Mouse (Mus musculus): Measurements from ENCODE around the gene Peli2. TPM values are rescaled to one million over a fixed set of nuclear protein-coding genes. Genes with fewer than 3 reads are reported as not detected.

The Peli2 gene
- polyA plus RNA-seq, 1 experiment from 2014 or later, result 8.1 TPM

DNA sequence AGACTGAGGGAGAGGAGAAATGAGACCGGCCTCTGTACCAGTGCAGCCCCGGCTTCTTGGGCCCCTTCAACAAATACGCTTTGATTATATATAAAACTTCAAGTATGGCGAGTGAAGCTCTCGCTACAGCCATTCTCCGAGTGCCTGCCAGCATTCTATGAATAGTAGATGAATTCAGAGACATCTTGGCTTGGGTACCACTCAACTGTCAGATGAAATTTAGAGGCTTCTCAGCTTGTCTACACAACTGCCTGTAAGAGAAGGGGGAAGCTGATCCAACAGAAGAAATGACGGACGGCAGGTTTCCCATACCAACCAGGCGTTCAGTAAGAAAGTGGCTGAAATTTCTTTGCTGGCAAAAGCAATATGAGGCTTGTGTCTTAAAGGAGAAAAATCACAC, 126.3 kb downstream of the Peli2 start:
- Histone ChIP-seq H3K4me3 (no peak overlapping the region), H3K9ac (no peak overlapping the region), H3K27me3 (no peaks in the 10 kb centered on the region), H3K4me2 (no peak overlapping the region), H3K9me3 (no peaks in the 10 kb centered on the region), H3K4me1 (peaks cover 3% of the 10 kb centered on the region), H3K27ac (no peak overlapping the region), H3K36me3 (no peaks in the 10 kb centered on the region)
- WGBS, result 87% methylated on average over 9 of the region's 9 CpGs
- ATAC-seq (ENCODE audit: insufficient number of reproducible peaks, low FRiP score, low TSS enrichment, low read depth), result no peak

DNA sequence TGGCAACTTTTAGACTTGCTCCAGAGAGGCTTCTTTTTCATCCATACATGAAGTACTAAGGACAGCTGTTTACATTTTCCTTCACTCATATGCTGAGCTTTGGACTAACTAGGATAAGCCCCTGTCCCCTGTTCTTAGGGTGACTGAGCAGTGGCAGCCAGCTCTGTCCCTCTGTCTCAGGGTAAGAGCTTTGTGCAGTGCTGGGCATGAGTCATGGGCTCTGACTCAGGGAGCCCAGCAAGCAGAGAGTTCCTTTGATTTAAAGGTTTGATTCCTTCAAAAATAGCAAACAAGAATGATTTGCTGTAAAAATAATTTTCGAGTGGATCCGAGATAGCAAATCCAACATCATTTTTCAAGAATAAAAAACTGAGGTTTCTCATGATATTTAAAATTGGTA, 128.8 kb downstream of the Peli2 start:
- Histone ChIP-seq H3K27me3 (no peaks in the 10 kb centered on the region), H3K4me2 (no peak overlapping the region), H3K27ac (no peak overlapping the region), H3K4me3 (no peak overlapping the region), H3K9ac (no peak overlapping the region), H3K36me3 (peaks cover 9% of the 10 kb centered on the region; the same call in 1 of the 2 replicates), H3K4me1 (peaks cover 3% of the 10 kb centered on the region), H3K9me3 (no peaks in the 10 kb centered on the region)
- ATAC-seq (ENCODE audit: insufficient number of reproducible peaks, low FRiP score, low TSS enrichment, low read depth), result no peak
- 89% methylated on average over 2 of the region's 2 CpGs for WGBS

DNA sequence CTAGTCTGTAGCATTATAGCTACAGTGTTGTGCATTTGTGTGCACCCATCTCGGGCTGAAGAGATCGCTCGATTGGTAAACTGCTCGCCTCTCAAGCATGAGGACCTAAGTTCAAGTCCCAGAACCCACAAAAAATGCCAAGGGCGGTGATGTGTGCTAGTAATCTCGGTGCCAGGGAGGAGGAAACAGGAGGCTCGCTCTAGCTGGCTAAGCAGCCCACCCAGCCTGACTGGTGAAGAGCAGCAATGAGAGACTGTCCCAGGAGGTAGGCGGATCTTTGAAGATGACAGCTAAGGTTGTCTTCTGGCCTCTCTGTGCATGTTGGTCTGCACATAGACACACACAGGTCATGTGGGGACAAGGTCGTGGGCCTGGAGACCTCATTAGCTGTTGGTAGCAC, 129.3 kb downstream of the Peli2 start:
- no peak overlapping the region for H3K4me3 ChIP-seq
- no peak overlapping the region for H3K4me2 ChIP-seq
- ATAC-seq (ENCODE audit: insufficient number of reproducible peaks, low FRiP score, low TSS enrichment, low read depth), result no peak
- no peak overlapping the region for H3K9ac ChIP-seq
- no peak overlapping the region for H3K27ac ChIP-seq
- H3K36me3 ChIP-seq, result peaks cover 9% of the 10 kb centered on the region; the same call in 1 of the 2 replicates
- H3K9me3 ChIP-seq, result no peaks in the 10 kb centered on the region
- no peaks in the 10 kb centered on the region for H3K27me3 ChIP-seq
- peaks cover 3% of the 10 kb centered on the region for H3K4me1 ChIP-seq
- WGBS, result 90% methylated on average over 9 of the region's 9 CpGs

DNA sequence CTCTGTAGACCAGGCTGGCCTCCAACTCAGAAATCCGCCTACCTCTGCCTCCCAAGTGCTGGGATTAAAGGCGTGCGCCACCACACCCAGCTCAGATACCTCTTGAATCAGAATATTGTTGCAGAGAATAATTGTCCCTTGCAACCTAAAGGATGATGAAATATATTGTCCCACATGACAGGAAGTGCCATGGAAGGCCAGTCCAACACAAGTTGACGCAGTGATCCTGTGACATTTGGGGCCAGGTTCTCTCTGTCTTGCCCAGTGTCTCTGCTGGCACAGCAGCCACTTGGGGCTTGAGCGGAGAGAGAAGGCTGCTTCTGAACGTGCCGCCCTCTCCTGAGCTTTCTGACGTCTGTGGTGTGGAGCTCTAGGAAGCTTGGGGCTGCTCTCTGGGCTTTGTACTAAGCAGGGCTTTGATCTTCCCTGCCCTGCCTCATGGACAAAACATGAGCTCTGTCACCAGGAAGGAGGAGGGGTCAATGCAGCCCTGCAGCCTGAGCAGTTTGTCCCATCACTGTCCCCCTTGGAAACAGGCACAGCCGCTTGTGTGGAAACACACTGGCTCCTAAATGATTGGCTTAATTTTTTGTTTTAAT, 130.9 kb downstream of the Peli2 start:
- no peak overlapping the region for H3K9ac ChIP-seq
- H3K4me2 ChIP-seq, result no peak overlapping the region
- peaks cover under 1% of the 10 kb centered on the region; the same call in 1 of the 2 replicates for H3K4me1 ChIP-seq
- 67% methylated on average over 9 of the region's 9 CpGs for WGBS
- H3K27ac ChIP-seq, result no peak overlapping the region
- no peaks in the 10 kb centered on the region for H3K27me3 ChIP-seq
- no peak overlapping the region for H3K4me3 ChIP-seq
- peaks cover 9% of the 10 kb centered on the region; the same call in 1 of the 2 replicates for H3K36me3 ChIP-seq
- no peaks in the 10 kb centered on the region for H3K9me3 ChIP-seq
- no peak for ATAC-seq (ENCODE audit: insufficient number of reproducible peaks, low FRiP score, low TSS enrichment, low read depth)

DNA sequence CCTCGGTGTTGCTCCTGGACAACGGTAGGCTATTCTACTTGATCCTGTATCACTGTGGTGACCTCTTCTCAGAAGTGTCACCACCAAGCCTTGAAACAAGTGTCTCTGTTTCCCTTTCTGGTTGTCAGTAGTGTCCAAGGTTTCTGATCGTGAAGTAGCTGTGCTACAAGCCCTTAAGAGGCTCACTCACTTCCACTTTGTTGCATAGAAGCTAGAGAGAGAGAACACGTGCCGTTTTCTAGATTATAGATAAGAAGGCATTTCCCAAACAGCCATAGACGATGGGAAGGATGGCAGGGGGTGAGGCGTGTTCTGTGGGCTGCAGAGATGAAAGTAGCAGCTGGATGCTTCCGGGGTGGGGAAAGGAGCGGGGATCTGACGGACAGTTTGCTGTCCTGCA, 132.6 kb downstream of the Peli2 start:
- Histone ChIP-seq H3K4me1 (no peaks in the 10 kb centered on the region), H3K27ac (no peak overlapping the region), H3K9ac (no peak overlapping the region), H3K36me3 (peaks cover 9% of the 10 kb centered on the region; the same call in 1 of the 2 replicates), H3K4me3 (no peak overlapping the region), H3K4me2 (no peak overlapping the region), H3K27me3 (no peaks in the 10 kb centered on the region), H3K9me3 (no peaks in the 10 kb centered on the region)
- no peak for ATAC-seq (ENCODE audit: insufficient number of reproducible peaks, low FRiP score, low TSS enrichment, low read depth)
- 76% methylated on average over 10 of the region's 10 CpGs for WGBS

DNA sequence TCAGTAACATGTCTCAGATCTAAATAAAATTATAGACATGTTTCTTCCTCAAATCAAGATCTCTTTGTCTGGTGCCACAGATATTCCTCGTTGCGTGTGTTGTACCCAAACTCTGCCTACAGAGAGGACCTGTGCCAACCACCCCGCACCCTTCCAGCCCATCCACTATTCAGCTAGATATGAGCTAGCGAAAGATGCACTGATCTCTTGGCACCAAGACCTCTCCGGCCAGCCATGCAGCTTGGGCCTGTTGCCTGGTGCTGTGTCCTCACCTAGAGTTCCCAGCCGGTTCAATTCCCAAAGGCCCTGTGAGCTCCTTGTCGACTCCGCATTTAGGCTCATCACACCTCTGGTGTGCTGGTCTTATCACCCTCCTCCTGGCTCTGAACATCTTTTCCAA, 134.1 kb downstream of the Peli2 start:
- H3K27ac ChIP-seq, result no peak overlapping the region
- no peaks in the 10 kb centered on the region for H3K4me1 ChIP-seq
- no peak overlapping the region for H3K9ac ChIP-seq
- 91% methylated on average over 8 of the region's 8 CpGs for WGBS
- no peak overlapping the region for H3K4me3 ChIP-seq
- H3K27me3 ChIP-seq, result no peaks in the 10 kb centered on the region
- no peak for ATAC-seq (ENCODE audit: insufficient number of reproducible peaks, low FRiP score, low TSS enrichment, low read depth)
- H3K9me3 ChIP-seq, result no peaks in the 10 kb centered on the region
- peaks cover 9% of the 10 kb centered on the region; the same call in 1 of the 2 replicates for H3K36me3 ChIP-seq
- no peak overlapping the region for H3K4me2 ChIP-seq

DNA sequence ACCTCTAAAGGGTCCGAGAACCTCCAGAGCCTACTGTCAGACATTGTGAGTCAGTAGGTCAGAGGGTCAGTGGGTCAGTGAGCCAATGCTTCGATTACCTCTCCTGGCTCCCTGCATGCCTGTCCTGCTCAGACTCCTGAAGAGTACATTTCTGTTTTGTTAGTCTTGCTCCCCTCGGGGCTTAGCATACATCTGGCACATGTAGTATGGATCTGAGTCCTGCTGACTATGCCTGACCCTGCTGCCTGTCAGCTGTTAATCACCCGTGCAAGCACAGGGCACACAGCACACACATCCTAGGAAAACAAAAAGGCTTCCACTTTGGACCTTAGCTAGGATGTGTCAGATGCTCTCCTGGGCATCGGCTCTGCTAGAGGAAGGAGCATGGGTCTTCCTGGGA, 134.7 kb downstream of the Peli2 start:
- Histone ChIP-seq H3K27me3 (no peaks in the 10 kb centered on the region), H3K36me3 (peaks cover 9% of the 10 kb centered on the region; the same call in 1 of the 2 replicates), H3K4me1 (no peaks in the 10 kb centered on the region), H3K9me3 (no peaks in the 10 kb centered on the region), H3K4me3 (no peak overlapping the region), H3K9ac (no peak overlapping the region), H3K27ac (no peak overlapping the region), H3K4me2 (no peak overlapping the region)
- ATAC-seq (ENCODE audit: insufficient number of reproducible peaks, low FRiP score, low TSS enrichment, low read depth), result no peak
- 51% methylated on average over 5 of the region's 5 CpGs for WGBS

DNA sequence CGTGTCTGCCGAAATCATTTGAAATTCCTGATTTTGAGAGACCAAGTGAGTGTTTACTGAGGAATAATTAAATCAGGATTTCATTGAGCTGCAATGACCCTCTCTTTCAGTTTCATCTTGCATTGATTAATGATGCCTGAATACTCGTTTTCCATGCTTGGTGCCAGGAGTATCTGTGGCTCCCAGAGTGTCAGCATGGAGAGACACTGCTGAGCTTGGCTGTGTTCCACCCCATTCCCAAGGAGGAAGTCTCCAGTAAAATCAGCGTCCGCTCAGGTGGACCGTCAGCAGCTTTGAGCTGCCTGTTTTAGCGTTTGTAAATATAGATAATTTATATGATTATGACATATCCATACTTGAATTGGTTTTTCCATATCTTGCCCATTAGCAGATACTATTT, 137.1 kb downstream of the Peli2 start:
- Histone ChIP-seq H3K4me2 (no peak overlapping the region), H3K36me3 (peaks cover 6% of the 10 kb centered on the region; the same call in 1 of the 2 replicates), H3K4me3 (no peak overlapping the region), H3K27me3 (no peaks in the 10 kb centered on the region), H3K27ac (no peak overlapping the region), H3K4me1 (no peaks in the 10 kb centered on the region), H3K9ac (no peak overlapping the region), H3K9me3 (no peaks in the 10 kb centered on the region)
- WGBS, result 65% methylated on average over 7 of the region's 7 CpGs
- no peak for ATAC-seq (ENCODE audit: insufficient number of reproducible peaks, low FRiP score, low TSS enrichment, low read depth)

DNA sequence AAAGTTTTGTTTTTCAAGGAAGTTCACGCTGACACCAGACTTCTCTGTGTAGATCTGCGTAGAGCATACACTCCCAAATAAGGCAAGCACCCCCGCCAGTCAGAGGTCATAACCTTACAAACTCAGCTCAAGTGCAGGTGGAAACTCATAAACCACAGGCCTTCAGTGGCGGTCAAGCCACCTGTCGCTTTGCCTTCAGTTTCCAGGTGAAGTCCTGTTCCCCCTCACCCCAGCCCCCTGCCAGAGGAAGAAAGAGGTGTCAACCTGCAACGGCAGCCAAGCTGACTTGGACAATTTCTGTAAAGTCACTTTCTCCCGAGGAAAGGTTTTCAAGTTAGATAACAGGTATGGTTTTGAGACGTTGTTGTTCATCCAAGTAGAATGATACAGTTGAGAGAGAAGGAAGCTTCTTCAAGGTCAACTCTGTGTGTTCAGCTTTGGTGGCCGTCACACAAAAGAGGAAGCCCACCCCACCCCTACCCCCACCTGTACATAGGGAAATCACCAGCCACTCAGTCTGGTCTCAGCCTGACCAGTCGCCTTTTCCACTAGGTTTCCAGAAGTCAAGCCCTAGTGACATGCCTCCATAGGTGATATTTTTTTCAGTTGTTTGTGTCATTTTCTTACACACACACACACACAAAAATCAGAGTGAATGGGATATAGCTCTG, 138.2 kb downstream of the Peli2 start:
- Histone ChIP-seq H3K36me3 (no peaks in the 10 kb centered on the region), H3K9me3 (no peaks in the 10 kb centered on the region), H3K9ac (no peak overlapping the region), H3K4me2 (no peak overlapping the region), H3K4me3 (no peak overlapping the region), H3K27me3 (no peaks in the 10 kb centered on the region), H3K27ac (no peak overlapping the region), H3K4me1 (no peaks in the 10 kb centered on the region)
- ATAC-seq (ENCODE audit: insufficient number of reproducible peaks, low FRiP score, low TSS enrichment, low read depth), result no peak
- WGBS, result 74% methylated on average over 10 of the region's 10 CpGs

DNA sequence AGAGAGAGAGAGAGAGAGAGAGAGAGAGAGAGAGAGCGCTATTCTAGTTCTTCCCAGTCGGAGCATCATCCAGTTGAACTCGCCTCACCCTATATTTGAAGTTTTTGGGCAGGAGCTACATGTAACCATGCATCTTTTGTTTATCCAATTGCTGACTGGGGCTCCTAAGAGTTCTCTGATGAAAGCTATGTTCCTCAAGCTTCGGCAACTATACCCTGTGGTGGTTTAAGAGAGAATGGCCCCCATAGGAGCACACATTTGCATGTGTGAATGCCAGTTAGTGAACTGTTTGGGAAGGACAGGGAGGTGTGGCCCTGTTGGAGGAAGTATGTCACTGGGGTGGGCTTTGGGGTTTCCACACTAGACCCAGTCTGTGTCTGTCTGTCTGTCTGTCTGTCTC, 142.5 kb downstream of the Peli2 start:
- H3K9me3 ChIP-seq, result no peaks in the 10 kb centered on the region
- H3K27ac ChIP-seq, result no peak overlapping the region
- no peak overlapping the region for H3K4me2 ChIP-seq
- no peak overlapping the region for H3K4me3 ChIP-seq
- H3K36me3 ChIP-seq, result no peaks in the 10 kb centered on the region
- no peaks in the 10 kb centered on the region for H3K27me3 ChIP-seq
- no peak overlapping the region for H3K9ac ChIP-seq
- no peaks in the 10 kb centered on the region for H3K4me1 ChIP-seq
- 86% methylated on average over 4 of the region's 4 CpGs for WGBS
- no peak for ATAC-seq (ENCODE audit: insufficient number of reproducible peaks, low FRiP score, low TSS enrichment, low read depth)

DNA sequence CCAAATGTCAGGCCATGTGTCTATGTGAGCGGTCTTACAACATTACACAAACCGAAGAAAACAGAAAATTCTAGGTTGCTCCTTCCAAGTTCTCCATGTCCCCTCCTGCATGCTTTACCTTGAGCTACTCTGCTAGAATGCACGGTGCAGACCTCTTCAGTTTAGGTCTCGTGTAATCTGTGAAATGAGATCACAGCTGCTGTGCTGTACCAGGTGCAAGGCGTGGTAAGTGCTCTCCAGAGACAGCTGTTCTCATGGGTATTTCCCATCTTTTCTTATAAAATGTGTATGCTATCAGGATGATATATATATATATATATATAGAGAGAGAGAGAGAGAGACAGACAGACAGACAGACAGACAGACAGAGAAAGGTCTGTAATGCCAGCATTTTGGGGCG, 146.1 kb downstream of the Peli2 start:
- 73% methylated on average over 6 of the region's 6 CpGs for WGBS
- Histone ChIP-seq H3K27ac (no peak overlapping the region), H3K9ac (no peak overlapping the region), H3K4me1 (no peaks in the 10 kb centered on the region), H3K4me3 (no peak overlapping the region), H3K36me3 (no peaks in the 10 kb centered on the region), H3K27me3 (no peaks in the 10 kb centered on the region), H3K4me2 (no peak overlapping the region), H3K9me3 (no peaks in the 10 kb centered on the region)
- no peak for ATAC-seq (ENCODE audit: insufficient number of reproducible peaks, low FRiP score, low TSS enrichment, low read depth)

DNA sequence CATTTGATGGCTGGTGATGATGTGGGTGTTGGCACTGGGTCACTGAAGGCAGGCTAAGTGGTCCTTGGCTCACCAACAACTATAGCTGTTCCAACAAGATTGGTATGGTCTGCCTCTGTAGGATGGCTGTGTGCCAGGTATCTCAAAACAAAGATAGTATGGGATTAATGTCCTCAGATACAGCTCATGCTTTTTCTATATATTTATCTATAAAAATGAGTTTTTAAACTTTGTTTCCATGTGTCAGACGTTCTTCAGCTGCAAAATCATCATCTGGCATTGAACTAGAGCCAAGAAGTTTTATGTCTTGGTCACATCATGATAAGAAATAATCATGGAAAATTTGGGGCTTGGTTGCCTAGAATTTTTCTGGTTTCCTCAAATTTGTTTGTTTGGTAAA, 157.7 kb downstream of the Peli2 start:
- no peaks in the 10 kb centered on the region for H3K36me3 ChIP-seq
- H3K27ac ChIP-seq, result no peak overlapping the region
- no peak overlapping the region for H3K4me2 ChIP-seq
- ATAC-seq (ENCODE audit: insufficient number of reproducible peaks, low FRiP score, low TSS enrichment, low read depth), result no peak
- no peak overlapping the region for H3K4me3 ChIP-seq
- H3K27me3 ChIP-seq, result no peaks in the 10 kb centered on the region
- WGBS, result 38% methylated on average over 1 of the region's 1 CpGs
- H3K9me3 ChIP-seq, result no peaks in the 10 kb centered on the region
- no peak overlapping the region for H3K9ac ChIP-seq
- no peaks in the 10 kb centered on the region for H3K4me1 ChIP-seq
